Mouse (Mus musculus) brain, embryonic 14.5 days (tissue): ENCODE results near the gene Tube1. TPM values are rescaled to one million over a fixed set of nuclear protein-coding genes. Genes with fewer than 3 reads are reported as not detected.
"Not testable (repeated sequence)": the region's sequence is repeated elsewhere in the genome, so short reads cannot be mapped to it uniquely, and the experiment has no call there.

ENCODE experiments used
- DNase-seq: peaks from one replicate; pipeline ENCODE4 v3.0.0-alpha.2; 2011; ENCODE audit warnings: low read depth
- CTCF ChIP-seq: fragments of 200-500 bp; IDR thresholded peaks from 2 replicates; pipeline ENCODE4 v1.5.1; 2012; ENCODE audit warnings: inconsistent platforms, mild to moderate bottlenecking, moderate library complexity, borderline replicate concordance; ENCODE audit not compliant: insufficient read depth, insufficient read length; ENCODE audit errors: extremely low read depth
- POLR2A ChIP-seq: fragments of 200-500 bp; IDR thresholded peaks from 2 replicates; pipeline ENCODE4 v1.6.1; 2012; ENCODE audit warnings: mild to moderate bottlenecking, inconsistent platforms, borderline replicate concordance; ENCODE audit not compliant: poor library complexity, insufficient read depth, insufficient read length, severe bottlenecking; ENCODE audit errors: extremely low read depth
- polyA plus RNA-seq: library from polyadenylated mRNA; depleted of rRNA; stranded (reverse); fragments of >200 nt; gene quantifications from 2 replicates; pipeline ENCODE4 v1.2.3, GENCODE M21; 2012; rRNA removed

Gene Tube1
- polyA plus RNA-seq, 1 experiment = 12.1 TPM

DNA sequence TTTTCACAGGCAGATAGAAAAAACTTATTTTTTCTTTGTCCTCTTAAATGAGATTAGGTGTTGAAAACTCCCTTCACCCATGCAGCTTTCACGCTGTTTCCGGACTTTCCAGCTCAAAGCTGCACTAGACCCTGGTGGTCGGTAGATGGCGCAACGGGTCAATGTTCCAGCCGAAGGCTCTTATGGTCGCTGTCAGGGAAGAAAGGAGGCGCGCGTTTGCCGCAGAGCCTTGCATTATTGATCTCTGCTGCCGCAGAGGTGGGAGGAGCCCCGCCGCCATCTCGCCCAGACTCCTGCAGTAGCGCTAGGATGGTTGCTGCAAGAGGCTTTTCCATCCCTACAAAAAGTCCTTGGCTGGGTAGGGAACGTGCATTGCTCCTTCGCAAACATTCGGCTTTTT, 37.4 kb downstream of the Tube1 start:
- TF ChIP-seq POLR2A = peak; percentile 57; the same call in 1 of the 2 replicates
- TF ChIP-seq CTCF = peak; percentile 94
- DNase-seq = peak; percentile 98

DNA sequence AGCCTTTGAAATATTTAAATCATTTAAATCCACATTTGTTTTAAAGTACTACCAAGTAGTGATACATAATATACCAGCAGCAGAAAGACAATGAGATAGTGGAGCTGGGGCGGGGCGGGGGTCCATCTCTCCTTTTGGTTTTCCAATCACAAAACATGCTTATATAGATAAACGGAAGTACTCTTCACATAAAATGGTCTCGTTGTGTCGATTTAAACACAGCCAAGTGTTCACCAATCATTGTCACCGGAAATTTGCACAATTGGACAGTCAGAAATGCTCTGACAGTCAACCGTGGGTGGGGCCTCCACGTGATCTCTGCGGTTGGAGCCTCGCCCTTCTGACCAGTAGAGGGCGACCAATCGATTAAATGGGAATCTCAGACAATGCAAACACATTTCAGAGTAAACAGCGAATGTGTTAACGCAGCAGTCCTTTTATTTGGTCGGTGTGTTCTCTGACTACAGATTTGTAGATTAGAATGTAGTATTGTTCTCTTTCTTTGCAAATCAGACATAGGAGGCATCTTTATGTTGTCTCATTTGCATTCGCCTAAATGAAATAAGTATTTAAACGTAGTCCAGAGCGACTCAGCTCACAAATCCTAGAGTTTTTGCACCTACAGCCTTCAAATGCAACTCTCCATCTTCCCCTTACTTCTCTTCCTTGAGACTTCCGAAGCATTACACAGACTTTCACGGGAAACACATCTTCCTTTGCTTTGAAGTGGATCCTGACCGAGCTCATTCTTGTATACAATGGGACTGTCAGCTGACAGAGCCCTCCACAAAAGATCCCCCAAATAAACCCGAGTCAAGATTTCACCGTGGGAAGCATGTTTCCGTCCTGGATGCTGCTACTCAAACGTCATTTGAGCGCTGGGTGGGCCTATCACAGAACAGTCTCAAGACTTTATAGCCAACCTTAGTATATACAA, 38.1 kb downstream of the Tube1 start:
- TF ChIP-seq CTCF = peak; percentile 83
- no peak for TF ChIP-seq POLR2A
- DNase-seq = peak; percentile 98

DNA sequence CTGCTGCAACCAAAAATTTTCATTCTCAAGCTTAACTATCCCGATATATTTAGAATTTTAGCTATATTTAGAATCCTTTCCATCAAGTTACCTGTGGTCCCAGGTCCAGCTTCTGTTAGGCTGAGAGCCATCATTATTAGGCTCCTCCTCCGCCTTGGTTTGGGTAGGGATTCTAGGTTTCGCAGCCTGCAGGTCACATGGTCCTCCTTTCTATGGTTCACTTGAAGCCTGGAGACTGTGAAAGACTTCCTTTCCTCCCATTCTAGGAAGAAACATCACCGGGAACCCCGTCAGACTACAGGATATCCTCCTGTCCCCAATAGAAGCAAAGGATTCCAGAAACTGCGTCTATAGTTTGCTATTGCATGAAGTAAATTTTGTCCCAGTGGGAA, 38.8 kb downstream of the Tube1 start:
- no peak for DNase-seq
- no peak for TF ChIP-seq POLR2A
- TF ChIP-seq CTCF = no peak

DNA sequence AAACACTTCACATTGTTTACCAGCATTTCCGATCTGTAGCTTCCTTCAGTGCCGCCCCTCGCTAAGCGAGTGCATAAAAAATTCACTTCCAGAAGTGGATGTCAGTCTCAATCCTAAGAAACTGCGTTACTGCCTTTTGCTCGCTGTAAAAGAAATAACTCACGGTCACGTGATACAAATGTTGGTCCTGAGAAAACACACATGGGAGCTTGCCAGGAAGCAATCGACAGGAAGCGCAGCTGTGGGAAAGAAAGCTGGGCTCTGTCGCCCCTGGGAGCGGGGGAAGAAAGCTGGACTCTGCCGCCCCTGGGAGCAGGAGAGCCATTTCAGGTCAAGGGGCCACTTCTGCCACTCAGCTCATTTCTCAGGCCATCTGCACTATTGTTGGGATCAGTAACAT, 39.3 kb downstream of the Tube1 start:
- TF ChIP-seq POLR2A (no peak), CTCF (no peak)
- peak; percentile 83 for DNase-seq

DNA sequence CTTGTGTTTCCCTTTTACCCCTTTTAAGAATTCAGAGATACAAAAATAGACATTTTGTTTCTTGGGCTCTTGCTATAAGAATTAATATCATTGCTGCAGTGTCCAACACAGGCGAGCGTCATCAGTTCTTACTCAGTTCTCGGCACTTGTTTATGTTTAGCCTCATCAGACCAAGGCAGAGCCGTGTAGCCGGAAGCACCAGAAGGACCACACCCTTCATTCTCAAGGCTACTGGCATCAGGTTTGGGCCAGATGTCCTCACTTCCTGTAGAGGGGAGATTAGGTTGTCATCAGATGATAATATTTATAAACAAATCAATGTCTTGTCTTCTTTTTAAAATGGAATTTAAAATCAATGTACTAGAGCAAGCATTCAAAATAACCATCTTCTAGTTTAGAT, 43.2 kb downstream of the Tube1 start:
- no peak for DNase-seq
- TF ChIP-seq CTCF = no peak
- no peak for TF ChIP-seq POLR2A

DNA sequence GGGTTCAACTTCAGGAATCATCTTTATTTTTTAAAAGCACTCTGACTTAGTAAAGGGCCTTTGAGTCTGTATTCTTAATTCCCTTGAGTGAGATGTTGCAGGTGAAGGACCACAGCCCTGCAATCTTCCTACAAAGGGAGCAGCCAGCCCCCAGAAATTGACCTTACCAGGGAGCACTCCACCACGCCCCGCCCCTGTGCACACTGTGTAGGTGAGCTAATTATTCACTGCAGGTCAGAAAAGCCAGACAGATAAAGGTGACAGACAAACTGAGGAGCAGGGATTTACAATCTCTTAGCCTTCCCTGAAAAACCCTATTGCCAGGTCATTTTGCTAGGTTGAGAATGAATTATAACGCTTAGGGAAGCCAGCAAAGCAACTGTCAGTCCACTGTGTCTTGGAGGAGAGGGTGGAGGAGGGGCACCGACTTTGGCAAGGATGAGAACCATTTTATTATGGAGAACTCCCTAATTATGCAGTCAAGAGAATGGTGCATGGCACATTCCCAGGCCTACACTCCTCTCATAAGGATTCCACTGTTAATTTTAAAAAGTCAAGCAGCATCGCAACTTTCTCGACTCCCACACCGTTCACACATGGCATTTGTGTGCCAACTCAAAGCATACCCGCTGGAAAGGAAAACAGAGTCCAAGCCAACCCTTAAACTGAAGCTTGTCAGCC, 51.2 kb downstream of the Tube1 start:
- TF ChIP-seq CTCF (no peak), POLR2A (no peak)
- peak; percentile 69 for DNase-seq

GRCm38 (mm10) chr10:39185545-39185906, 51.8 kb downstream of the Tube1 start:
- DNase-seq = no peak
- TF ChIP-seq CTCF (no peak), POLR2A (no peak)

- TF ChIP-seq CTCF = no peak
- no peak for TF ChIP-seq POLR2A
- no peak for DNase-seq
Measured at GRCm38 (mm10) chr10:39192673-39193072, 58.9 kb downstream of the Tube1 start.

DNA sequence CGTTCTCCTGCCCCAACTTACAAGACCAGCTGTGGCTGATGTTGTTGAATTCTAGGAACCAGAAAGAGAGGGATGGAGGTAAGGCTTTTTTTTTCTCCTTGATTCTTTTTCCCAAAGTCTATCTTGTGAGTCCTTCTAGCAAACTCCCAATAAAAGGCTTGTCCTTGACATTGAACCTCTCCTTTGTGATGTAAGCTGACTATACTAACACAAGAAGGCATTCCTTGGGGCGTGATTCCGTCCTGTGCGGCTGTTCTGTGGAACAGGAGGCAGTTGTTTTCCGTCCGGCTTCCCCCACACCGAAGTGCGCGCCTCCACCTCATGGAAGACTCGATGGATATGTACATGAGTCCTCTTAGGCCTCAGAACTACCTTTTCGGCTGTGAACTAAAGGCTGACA, 64.4 kb downstream of the Tube1 start:
- not testable (repeated sequence) for DNase-seq

Other genes with a start within 250 kb of the Tube1 start
- 13.9 and 20.4 TPM in 2 replicates for gene Lama4, start 168.5 kb upstream of the Tube1 start, polyA plus RNA-seq
- 17.0 and 17.6 TPM in 2 replicates for gene Fam229b, start 62 bp upstream of the Tube1 start, polyA plus RNA-seq
- gene Ccn6, start 29.8 kb downstream of the Tube1 start, polyA plus RNA-seq = 0.25 and 0.36 TPM in 2 replicates
- 106 and 134 TPM in 2 replicates for gene Fyn, start 234.9 kb downstream of the Tube1 start, polyA plus RNA-seq